Mouse (Mus musculus): ENCODE results near the gene Eef1akmt1. TPM values are rescaled to one million over a fixed set of nuclear protein-coding genes. Genes with fewer than 3 reads are reported as not detected.

The Eef1akmt1 gene
- polyA plus RNA-seq, 1 experiment: 53.2 TPM

DNA sequence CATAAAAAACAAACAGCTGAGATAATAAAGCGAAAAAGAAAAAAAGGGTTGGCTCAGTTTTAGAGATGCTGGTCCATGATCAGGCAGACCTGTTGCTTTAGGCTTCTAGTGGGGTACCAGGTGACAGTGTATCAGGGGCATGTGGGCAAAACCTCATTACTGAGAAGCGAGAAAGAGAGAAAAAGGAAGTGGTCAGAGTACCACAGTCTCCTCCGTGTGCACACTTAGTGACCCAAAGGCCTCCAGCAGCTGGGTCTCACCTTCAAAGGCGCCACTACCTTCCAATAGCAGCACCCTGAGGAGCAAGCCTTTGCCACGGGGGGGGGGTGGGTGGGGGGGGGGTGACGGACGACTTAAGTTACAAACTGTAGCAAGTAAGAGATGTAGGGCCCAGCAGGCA is 44.3 kb downstream of the Eef1akmt1 start:
- TF ChIP-seq POLR2A (IDR thresholded peaks at IDR 0.05; ENCODE audit: extremely low read depth, insufficient read depth, low read length): no peak
- no peak for TF ChIP-seq CTCF (IDR thresholded peaks at IDR 0.05; ENCODE audit: extremely low read depth, insufficient read depth, low read length)
- Histone ChIP-seq H3K27ac (ENCODE audit: insufficient read depth, low read length) (no peak overlapping the region), H3K4me1 (ENCODE audit: control insufficient read depth, insufficient read depth, low read length) (peaks cover 9% of the 10 kb centered on the region; the same call in 1 of the 2 replicates), H3K4me3 (ENCODE audit: insufficient read depth, low read length) (no peak overlapping the region)

DNA sequence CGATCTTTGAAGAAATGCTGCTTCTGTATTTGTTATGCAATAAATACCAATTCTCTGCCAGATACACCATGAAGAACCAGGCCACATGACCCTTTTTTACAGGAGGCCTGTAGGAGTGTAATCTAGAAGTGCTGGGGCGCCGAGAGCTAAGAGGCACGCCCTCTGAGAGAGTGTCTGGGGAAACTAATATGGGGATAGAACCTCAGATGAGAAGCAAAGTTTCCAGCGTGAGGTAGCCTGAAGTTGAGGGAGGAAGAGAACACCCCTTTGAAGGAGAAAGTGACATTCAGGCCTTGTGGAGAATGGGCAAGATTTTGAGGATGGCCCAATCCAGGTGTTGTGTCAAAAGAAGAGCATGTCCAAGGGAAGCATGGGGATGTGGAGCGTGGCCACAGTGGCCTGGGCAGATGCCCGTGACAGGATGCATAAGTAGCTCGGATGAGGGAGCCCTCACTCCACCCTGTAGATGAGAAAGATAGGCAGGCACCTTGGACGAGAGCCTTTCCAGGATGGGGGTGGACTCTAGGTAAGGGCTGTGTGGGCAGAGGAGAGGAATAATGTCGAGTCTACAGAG is 45.3 kb downstream of the Eef1akmt1 start:
- H3K4me3 ChIP-seq (ENCODE audit: insufficient read depth, low read length): peak overlapping the region; percentile 89
- TF ChIP-seq POLR2A (IDR thresholded peaks at IDR 0.05; ENCODE audit: extremely low read depth, insufficient read depth, low read length): no peak
- TF ChIP-seq CTCF (IDR thresholded peaks at IDR 0.05; ENCODE audit: extremely low read depth, insufficient read depth, low read length): no peak
- peaks cover 9% of the 10 kb centered on the region; the same call in 1 of the 2 replicates for H3K4me1 ChIP-seq (ENCODE audit: control insufficient read depth, insufficient read depth, low read length)
- H3K27ac ChIP-seq (ENCODE audit: insufficient read depth, low read length): peak overlapping the region; percentile 68

DNA sequence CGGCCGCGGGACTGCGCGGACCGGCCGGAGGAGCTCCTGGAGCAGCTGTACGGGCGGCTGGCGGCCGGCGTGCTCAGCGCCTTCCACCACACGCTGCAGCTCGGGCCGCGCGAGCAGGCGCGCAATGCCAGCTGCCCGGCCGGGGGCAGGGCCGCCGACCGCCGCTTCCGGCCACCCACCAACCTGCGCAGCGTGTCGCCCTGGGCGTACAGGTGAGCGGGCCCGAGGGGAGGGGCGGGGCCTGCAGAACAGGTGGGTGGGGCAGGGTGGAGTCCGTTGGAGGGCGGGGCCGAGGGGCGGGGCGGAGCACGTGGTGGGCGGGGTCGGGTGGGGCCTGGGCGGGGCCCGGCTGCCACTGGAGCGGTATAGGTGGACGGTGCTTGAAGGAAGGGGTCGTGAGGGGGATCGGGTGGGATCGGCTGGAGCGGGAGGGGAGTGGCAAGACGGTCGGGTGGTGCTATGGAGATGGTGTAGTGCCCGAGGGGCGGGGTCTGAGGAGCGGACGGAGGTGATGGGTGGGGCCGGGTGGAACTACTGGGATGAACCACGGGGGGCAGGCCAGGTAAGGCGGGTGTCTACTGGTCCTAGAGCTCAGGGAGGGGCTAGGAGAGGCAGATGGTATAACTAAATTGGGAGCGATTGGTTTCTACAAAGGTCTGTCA is 45.9 kb downstream of the Eef1akmt1 start:
- Histone ChIP-seq H3K27ac (ENCODE audit: insufficient read depth, low read length) (peak overlapping the region; percentile 88), H3K4me3 (ENCODE audit: insufficient read depth, low read length) (peak overlapping the region; percentile 89), H3K4me1 (ENCODE audit: control insufficient read depth, insufficient read depth, low read length) (peaks cover 9% of the 10 kb centered on the region; the same call in 1 of the 2 replicates)
- TF ChIP-seq CTCF (IDR thresholded peaks at IDR 0.05; ENCODE audit: extremely low read depth, insufficient read depth, low read length): no peak
- TF ChIP-seq POLR2A (IDR thresholded peaks at IDR 0.05; ENCODE audit: extremely low read depth, insufficient read depth, low read length): no peak

GRCm38 (mm10) chr14:57524671-57525387 is 46.6 kb downstream of the Eef1akmt1 start, which contains the start of gene Il17d:
Gene Il17d, plus strand, starts transcription at chr14:57524777.
- Histone ChIP-seq H3K4me3 (ENCODE audit: insufficient read depth, low read length) (peak within 1 kb of the TSS; percentile 89), H3K4me1 (ENCODE audit: control insufficient read depth, insufficient read depth, low read length) (peaks cover 9% of the 10 kb centered on the region; the same call in 1 of the 2 replicates), H3K27ac (ENCODE audit: insufficient read depth, low read length) (peak within 1 kb of the TSS; percentile 88)
- no peak for TF ChIP-seq POLR2A (IDR thresholded peaks at IDR 0.05; ENCODE audit: extremely low read depth, insufficient read depth, low read length)

DNA sequence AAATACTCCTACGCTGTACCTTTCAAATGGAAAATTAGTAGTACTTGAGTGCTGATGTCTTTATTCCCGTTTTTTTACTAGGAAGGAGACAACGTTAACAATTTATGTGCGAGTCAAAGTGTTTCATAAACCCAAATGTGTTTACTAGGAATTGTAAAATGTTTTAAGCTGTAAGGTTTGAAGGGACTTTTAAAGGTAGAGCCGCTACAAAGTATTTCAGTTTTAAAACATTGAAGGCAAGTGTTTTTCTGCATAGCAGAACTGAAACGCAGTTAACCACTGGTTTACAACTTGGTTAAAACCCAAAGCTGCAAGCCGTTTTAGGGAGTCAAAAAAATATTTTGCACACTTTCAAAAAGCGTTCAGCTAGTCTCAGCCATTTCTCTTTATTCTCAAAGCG is 47.6 kb downstream of the Eef1akmt1 start:
- no peak for TF ChIP-seq POLR2A (IDR thresholded peaks at IDR 0.05; ENCODE audit: extremely low read depth, insufficient read depth, low read length)
- no peak for TF ChIP-seq CTCF (IDR thresholded peaks at IDR 0.05; ENCODE audit: extremely low read depth, insufficient read depth, low read length)
- H3K4me3 ChIP-seq (ENCODE audit: insufficient read depth, low read length): peak overlapping the region; percentile 89; the same call in 1 of the 2 replicates
- peaks cover 6% of the 10 kb centered on the region; the same call in 1 of the 2 replicates for H3K4me1 ChIP-seq (ENCODE audit: control insufficient read depth, insufficient read depth, low read length)
- H3K27ac ChIP-seq (ENCODE audit: insufficient read depth, low read length): no peak overlapping the region

DNA sequence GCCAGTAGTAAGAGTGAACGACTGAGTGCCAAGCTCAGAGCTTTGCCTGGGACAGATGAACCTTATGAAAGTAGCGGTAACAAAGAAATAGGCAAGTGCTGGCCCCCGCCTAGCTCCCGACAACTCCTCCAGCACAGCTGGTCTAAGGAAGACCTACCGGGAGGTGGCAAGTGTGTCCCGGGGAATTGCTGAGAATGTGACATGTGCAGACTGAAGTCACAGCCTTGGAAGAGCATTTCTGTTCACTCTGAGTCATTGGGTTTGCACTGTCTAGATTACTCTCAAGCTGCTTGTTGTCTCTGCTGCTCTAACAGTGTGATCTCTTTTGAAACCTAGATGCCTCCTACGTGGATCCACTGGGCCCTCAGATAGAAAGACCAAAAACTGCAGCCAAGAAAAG is 54.4 kb downstream of the Eef1akmt1 start:
- no peak overlapping the region for H3K4me3 ChIP-seq (ENCODE audit: insufficient read depth, low read length)
- H3K4me1 ChIP-seq (ENCODE audit: control insufficient read depth, insufficient read depth, low read length): no peaks in the 10 kb centered on the region; the same call in 1 of the 2 replicates
- no peak overlapping the region for H3K27ac ChIP-seq (ENCODE audit: insufficient read depth, low read length)
- TF ChIP-seq POLR2A (IDR thresholded peaks at IDR 0.05; ENCODE audit: extremely low read depth, insufficient read depth, low read length): no peak
- no peak for TF ChIP-seq CTCF (IDR thresholded peaks at IDR 0.05; ENCODE audit: extremely low read depth, insufficient read depth, low read length)

DNA sequence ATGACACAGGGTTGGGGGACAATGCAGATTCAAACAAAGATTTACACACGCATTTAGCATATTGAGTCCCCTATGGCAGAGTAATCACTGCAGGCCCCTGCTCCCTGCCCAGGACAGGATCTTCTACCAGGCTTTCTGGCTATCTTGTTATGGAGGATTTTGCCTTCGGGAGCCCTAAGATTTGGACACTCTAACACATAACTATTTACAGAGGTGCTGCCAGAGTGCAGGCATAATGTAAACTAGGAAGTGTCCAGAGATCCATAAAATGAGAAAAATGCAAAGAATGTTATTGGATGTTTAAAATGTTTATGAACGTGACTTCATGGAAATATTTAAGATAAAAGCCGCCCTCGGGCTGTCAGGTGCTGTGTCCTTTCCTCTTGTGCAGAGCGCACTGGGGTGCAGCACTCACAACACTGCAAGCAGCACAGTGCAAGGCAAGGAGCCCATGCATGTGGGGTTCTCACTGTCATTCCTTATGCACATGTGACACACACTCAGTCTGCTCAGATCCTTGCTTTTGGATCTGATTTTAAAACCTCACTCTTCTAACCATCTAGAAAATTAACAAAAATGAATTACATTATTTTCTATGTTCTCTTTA is 56.2 kb downstream of the Eef1akmt1 start:
- no peak for TF ChIP-seq POLR2A (IDR thresholded peaks at IDR 0.05; ENCODE audit: extremely low read depth, insufficient read depth, low read length)
- TF ChIP-seq CTCF (IDR thresholded peaks at IDR 0.05; ENCODE audit: extremely low read depth, insufficient read depth, low read length): no peak
- no peak overlapping the region for H3K4me3 ChIP-seq (ENCODE audit: insufficient read depth, low read length)
- no peaks in the 10 kb centered on the region; the same call in 1 of the 2 replicates for H3K4me1 ChIP-seq (ENCODE audit: control insufficient read depth, insufficient read depth, low read length)
- H3K27ac ChIP-seq (ENCODE audit: insufficient read depth, low read length): no peak overlapping the region

DNA sequence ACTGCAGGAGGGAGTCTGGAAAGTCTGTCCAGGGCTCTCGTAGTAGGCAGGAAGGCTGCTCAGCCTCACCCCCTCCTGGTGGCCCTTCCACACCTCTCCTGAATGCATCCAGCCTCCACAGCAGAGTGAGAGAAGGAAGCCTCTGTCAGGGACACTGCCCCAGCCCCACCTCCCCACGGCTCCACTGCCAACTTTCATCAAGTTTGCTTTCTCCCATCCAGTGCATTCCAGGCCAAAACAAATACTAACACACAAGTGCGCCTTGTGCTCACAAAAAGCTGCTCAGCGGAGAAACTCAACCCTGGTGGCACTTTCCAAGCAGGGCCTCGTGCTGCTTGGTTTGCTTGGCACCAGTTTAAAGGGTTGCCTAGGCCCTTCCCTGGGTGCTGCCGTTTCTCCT is 61.9 kb downstream of the Eef1akmt1 start:
- H3K4me3 ChIP-seq (ENCODE audit: insufficient read depth, low read length): no peak overlapping the region
- TF ChIP-seq CTCF (IDR thresholded peaks at IDR 0.05; ENCODE audit: extremely low read depth, insufficient read depth, low read length): no peak
- no peak for TF ChIP-seq POLR2A (IDR thresholded peaks at IDR 0.05; ENCODE audit: extremely low read depth, insufficient read depth, low read length)
- H3K4me1 ChIP-seq (ENCODE audit: control insufficient read depth, insufficient read depth, low read length): no peaks in the 10 kb centered on the region
- no peak overlapping the region for H3K27ac ChIP-seq (ENCODE audit: insufficient read depth, low read length)

DNA sequence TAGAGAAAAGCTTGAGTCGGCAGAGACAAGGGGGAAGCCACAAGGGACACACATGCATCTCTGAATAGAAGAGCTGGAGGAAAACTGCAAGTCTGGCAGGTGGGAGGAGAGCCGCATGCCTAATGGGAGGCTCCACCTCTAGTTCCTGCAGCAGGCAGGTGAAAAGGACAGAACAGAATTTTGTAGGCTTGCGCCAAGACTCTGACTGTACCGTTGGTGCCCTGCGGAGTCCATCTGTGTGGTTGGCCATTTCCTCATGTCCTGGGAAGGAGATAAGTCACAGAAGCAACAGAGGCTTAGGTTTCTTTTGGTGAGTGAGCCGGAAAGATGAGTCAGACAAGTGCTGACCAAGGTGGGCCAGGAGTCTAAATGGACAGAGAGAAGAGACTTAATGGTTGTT is 67.7 kb downstream of the Eef1akmt1 start:
- Histone ChIP-seq H3K4me3 (ENCODE audit: insufficient read depth, low read length) (no peak overlapping the region), H3K27ac (ENCODE audit: insufficient read depth, low read length) (no peak overlapping the region), H3K4me1 (ENCODE audit: control insufficient read depth, insufficient read depth, low read length) (no peaks in the 10 kb centered on the region)
- TF ChIP-seq CTCF (IDR thresholded peaks at IDR 0.05; ENCODE audit: extremely low read depth, insufficient read depth, low read length): no peak
- no peak for TF ChIP-seq POLR2A (IDR thresholded peaks at IDR 0.05; ENCODE audit: extremely low read depth, insufficient read depth, low read length)

Other genes with a start within 250 kb of the Eef1akmt1 start
- gene Cryl1, start 173.1 kb downstream of the Eef1akmt1 start, polyA plus RNA-seq (2012; rRNA removed): 34.1 and 39.7 TPM in 2 replicates
- 17.2 and 18.5 TPM in 2 replicates for gene Ift88, start 147.6 kb downstream of the Eef1akmt1 start, polyA plus RNA-seq (2012; rRNA removed)
- gene Il17d, start 46.8 kb downstream of the Eef1akmt1 start, polyA plus RNA-seq (2012; rRNA removed): 23.9 and 24.8 TPM in 2 replicates
- 6.7 and 7.1 TPM in 2 replicates for gene Xpo4, start 93.8 kb upstream of the Eef1akmt1 start, polyA plus RNA-seq (2012; rRNA removed)
- gene Gm49361, start 174.5 kb upstream of the Eef1akmt1 start, polyA plus RNA-seq (2012; rRNA removed): not detected in 2 replicates
- gene Lats2, start 186.8 kb upstream of the Eef1akmt1 start, polyA plus RNA-seq (2012; rRNA removed): 14.4 and 16.7 TPM in 2 replicates
- 25.6 and 37.8 TPM in 2 replicates for gene Sap18, start 226.6 kb upstream of the Eef1akmt1 start, polyA plus RNA-seq (2012; rRNA removed)

Measured in cortical plate, adult 2 months (tissue).